Mouse (Mus musculus) lung, postnatal 0 days (tissue): ENCODE results near the gene Pan3. TPM values are rescaled to one million over a fixed set of nuclear protein-coding genes. Genes with fewer than 3 reads are reported as not detected.

Experiments
- ATAC-seq: fragments of 200-750 bp; cut with Nextera tagmentation; 2 replicates; pipeline ENCODE4 v1.8.0; 2017; ENCODE audit warnings: moderate library complexity
- DNase-seq: peaks from one replicate; pipeline ENCODE4 v3.0.0-alpha.2; 2016; ENCODE audit warnings: low spot score
- H3K27ac ChIP-seq: fragments of 300-500 bp; sonication (generic); 2 replicates; pipeline ENCODE4 v1.5.1; 2014; ENCODE audit warnings: antibody characterized with exemption, mild to moderate bottlenecking, low read length, mixed read lengths
- H3K27me3 ChIP-seq: fragments of 300-500 bp; sonication (generic); replicated peaks from 2 replicates; pipeline ENCODE4 v1.6.1; 2014; ENCODE audit warnings: low read length, mixed read lengths; ENCODE audit not compliant: insufficient read depth
- H3K36me3 ChIP-seq: fragments of 300-500 bp; sonication (generic); 2 replicates; pipeline ENCODE4 v1.6.1; 2014; ENCODE audit warnings: low read length, mixed read lengths; ENCODE audit not compliant: insufficient read depth
- H3K4me1 ChIP-seq: fragments of 300-500 bp; sonication (generic); 2 replicates; pipeline ENCODE4 v1.6.1; 2014; ENCODE audit warnings: antibody characterized with exemption, low read depth, low read length, mixed read lengths; ENCODE audit not compliant: insufficient read depth
- H3K4me2 ChIP-seq: fragments of 300-500 bp; sonication (generic); replicated peaks from 2 replicates; pipeline ENCODE4 v1.6.1; 2014; ENCODE audit warnings: low read depth, mild to moderate bottlenecking, low read length, moderate library complexity, mixed read lengths
- H3K4me3 ChIP-seq: fragments of 300-500 bp; sonication (generic); 2 replicates; pipeline ENCODE4 v1.5.1; 2014; ENCODE audit warnings: low read depth, low read length
- H3K9ac ChIP-seq: fragments of 300-500 bp; sonication (generic); replicated peaks from 2 replicates; pipeline ENCODE4 v1.6.1; 2014; ENCODE audit warnings: low read depth, mild to moderate bottlenecking
- H3K9me3 ChIP-seq: fragments of 300-500 bp; sonication (generic); 2 replicates; pipeline ENCODE4 v1.6.1; 2016; ENCODE audit warnings: low read length, mixed read lengths
- CTCF ChIP-seq: IDR thresholded peaks from 2 replicates; pipeline ENCODE4 v1.5.1; 2016; ENCODE audit warnings: antibody characterized with exemption, mild to moderate bottlenecking
- EP300 ChIP-seq: IDR thresholded peaks from 2 replicates; pipeline ENCODE4 v1.6.1; 2016; ENCODE audit warnings: antibody characterized with exemption, mild to moderate bottlenecking, control low read depth
- WGBS: fragments of 180-500 bp; shearing (Covaris S2); extraction: QIAGEN DNeasy Blood & Tissue Kit; methylation state at CpG from one replicate; pipeline ENCODE4 v1.1.7; 2014; 5-methylcytosine and 5-hydroxymethylcytosine counted together
- polyA plus RNA-seq: library from polyadenylated mRNA; unstranded; fragments of >200 nt; fragmentation: Nextera tagmentation; extraction: Ambion mirVana; gene quantifications from 2 replicates; pipeline ENCODE4 v1.2.1, GENCODE M21; 2015

Pan3 gene
- polyA plus RNA-seq, 1 experiment from 2014 or later = 77.8 TPM

DNA sequence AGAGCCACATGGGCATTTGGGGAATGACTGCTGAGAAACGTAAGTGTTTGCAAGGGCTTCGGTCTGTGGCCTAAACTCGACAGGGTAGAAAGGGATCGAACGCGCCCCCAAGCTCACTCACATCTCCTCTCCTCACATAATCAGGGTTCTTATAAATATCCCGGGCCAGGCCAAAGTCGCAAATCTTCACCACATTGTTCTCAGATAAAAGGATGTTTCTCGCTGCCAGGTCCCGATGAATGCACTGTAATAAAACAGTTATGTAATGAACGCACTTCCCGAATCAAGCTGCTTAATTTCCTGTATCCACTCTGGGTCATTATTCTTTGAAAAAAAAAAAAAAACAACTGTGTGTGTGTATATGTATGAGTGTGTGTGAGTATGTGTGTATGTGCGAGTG, 150.2 kb downstream of the Pan3 start:
- H3K4me1 ChIP-seq = no peaks in the 10 kb centered on the region
- no peak overlapping the region for H3K9ac ChIP-seq
- no peak for TF ChIP-seq EP300
- no peak for TF ChIP-seq CTCF
- ATAC-seq (no peak), DNase-seq (no peak)
- no peak overlapping the region for H3K27ac ChIP-seq
- no peaks in the 10 kb centered on the region for H3K9me3 ChIP-seq
- no peak overlapping the region for H3K4me3 ChIP-seq
- WGBS = 70% methylated on average over 13 of the region's 13 CpGs
- H3K36me3 ChIP-seq = no peaks in the 10 kb centered on the region
- no peaks in the 10 kb centered on the region for H3K27me3 ChIP-seq
- no peak overlapping the region for H3K4me2 ChIP-seq

DNA sequence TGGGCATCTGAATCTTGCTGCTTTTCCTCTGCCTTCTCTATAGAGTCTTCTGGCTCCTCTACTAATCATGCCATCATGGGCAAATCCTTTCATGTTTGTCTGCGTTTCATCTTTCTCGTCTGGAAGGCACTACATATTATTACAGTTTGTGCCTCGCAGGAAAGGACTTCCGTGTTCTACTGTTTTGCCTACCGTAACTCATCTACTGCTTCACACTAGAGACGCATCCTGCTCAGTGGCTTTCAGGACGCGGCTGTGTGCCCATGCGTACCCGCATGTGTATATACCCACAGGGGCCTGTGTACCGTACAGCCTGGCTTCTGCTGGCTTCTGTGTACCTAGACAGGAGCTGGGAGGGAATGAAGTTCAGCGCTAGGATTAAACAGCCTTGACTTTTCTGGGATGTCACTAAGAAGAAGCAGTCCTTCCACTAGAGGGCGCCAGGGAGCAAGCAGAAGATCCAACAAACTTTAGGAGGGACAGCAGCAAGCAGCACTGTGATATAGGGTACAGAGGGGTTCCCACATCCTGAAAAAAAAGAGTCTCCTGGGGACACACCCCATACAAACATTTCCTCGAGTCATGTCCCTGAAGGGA, 153.8 kb downstream of the Pan3 start:
- no peaks in the 10 kb centered on the region for H3K27me3 ChIP-seq
- no peaks in the 10 kb centered on the region for H3K4me1 ChIP-seq
- no peak overlapping the region for H3K4me2 ChIP-seq
- no peaks in the 10 kb centered on the region for H3K36me3 ChIP-seq
- no peak overlapping the region for H3K4me3 ChIP-seq
- TF ChIP-seq CTCF = peak; percentile 92
- no peak for TF ChIP-seq EP300
- 34% methylated on average over 14 of the region's 14 CpGs for WGBS
- no peaks in the 10 kb centered on the region for H3K9me3 ChIP-seq
- ATAC-seq = peak; percentile 46
- DNase-seq = peak; percentile 79
- no peak overlapping the region for H3K9ac ChIP-seq
- H3K27ac ChIP-seq = no peak overlapping the region

DNA sequence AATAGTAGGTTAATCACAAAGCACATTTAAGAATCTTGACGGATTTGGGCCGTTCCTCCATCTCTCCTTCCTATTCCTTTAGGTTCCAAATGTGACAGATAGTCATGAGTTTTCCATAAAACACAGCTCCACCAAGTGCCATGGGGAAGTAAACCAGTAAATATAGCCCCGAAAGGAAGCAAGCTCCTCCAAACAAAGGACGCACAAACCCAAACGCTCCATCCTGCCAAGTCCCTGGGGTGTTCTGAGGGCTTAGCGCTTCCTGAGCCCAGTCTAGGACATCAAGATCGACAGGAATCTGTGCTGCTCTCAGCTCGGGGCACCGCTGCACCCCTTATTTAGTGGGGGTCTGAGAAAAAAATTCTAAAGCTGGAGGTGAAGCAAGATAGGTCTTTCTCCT, 154.7 kb downstream of the Pan3 start:
- Histone ChIP-seq H3K36me3 (no peaks in the 10 kb centered on the region), H3K27me3 (no peaks in the 10 kb centered on the region), H3K27ac (no peak overlapping the region), H3K9me3 (no peaks in the 10 kb centered on the region), H3K9ac (no peak overlapping the region), H3K4me2 (no peak overlapping the region), H3K4me1 (no peaks in the 10 kb centered on the region), H3K4me3 (no peak overlapping the region)
- DNase-seq = peak; percentile 54
- peak; percentile 78 for ATAC-seq
- WGBS = 54% methylated on average over 9 of the region's 9 CpGs
- TF ChIP-seq CTCF = peak; percentile 2; the same call in 1 of the 2 replicates
- no peak for TF ChIP-seq EP300

DNA sequence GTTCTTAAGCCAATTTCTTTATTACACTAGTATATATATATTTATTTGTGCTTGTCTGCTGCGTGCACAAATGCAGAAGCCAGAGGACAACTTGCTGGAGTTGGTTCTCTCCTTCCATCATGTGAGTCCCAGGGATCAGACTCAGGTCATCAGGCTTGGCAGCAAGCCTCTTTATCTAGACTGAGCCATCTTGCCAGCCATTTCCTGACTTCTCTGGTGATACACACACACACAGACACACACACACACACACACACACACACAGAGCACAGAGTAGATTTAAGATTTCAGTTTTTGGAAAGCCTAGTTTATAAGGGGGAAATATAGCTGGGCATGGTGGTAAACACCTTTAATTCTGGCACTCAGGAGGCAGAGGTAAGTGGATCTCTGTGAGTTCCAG, 155.1 kb downstream of the Pan3 start:
- DNase-seq = no peak
- 46% methylated on average over 1 of the region's 1 CpGs for WGBS
- ATAC-seq = peak; percentile 46
- Histone ChIP-seq H3K4me2 (no peak overlapping the region), H3K9ac (no peak overlapping the region), H3K27ac (no peak overlapping the region), H3K27me3 (no peaks in the 10 kb centered on the region), H3K4me3 (no peak overlapping the region), H3K36me3 (no peaks in the 10 kb centered on the region), H3K4me1 (no peaks in the 10 kb centered on the region), H3K9me3 (no peaks in the 10 kb centered on the region)
- peak; percentile 27; the same call in 1 of the 2 replicates for TF ChIP-seq EP300
- no peak for TF ChIP-seq CTCF

DNA sequence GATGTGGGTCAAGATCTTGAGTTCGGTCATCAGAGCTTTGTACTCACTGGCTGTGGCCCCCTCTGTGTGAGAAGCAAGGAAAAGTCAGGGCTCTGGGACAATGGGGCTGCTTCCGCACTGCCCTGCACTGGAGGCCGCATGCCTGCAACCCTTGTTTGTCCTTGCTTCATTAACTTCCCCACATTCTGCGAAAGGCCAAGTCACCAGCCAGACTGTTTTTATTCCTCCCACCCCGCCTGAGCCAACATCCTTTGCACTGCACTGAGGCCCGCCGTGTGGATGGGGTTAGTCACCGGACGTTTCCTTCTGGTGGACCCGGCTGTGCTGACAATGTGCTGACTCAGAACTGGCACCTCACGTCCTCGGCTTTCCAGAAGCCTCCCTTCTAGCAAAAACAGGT, 159.9 kb downstream of the Pan3 start:
- DNase-seq (peak; percentile 58), ATAC-seq (peak; percentile 79)
- WGBS = 36% methylated on average over 12 of the region's 12 CpGs
- Histone ChIP-seq H3K27me3 (no peaks in the 10 kb centered on the region), H3K4me1 (no peaks in the 10 kb centered on the region), H3K9me3 (no peaks in the 10 kb centered on the region), H3K27ac (no peak overlapping the region), H3K4me3 (no peak overlapping the region), H3K9ac (no peak overlapping the region), H3K4me2 (no peak overlapping the region), H3K36me3 (no peaks in the 10 kb centered on the region)
- TF ChIP-seq CTCF = no peak; the same call in 1 of the 2 replicates
- TF ChIP-seq EP300 = no peak

DNA sequence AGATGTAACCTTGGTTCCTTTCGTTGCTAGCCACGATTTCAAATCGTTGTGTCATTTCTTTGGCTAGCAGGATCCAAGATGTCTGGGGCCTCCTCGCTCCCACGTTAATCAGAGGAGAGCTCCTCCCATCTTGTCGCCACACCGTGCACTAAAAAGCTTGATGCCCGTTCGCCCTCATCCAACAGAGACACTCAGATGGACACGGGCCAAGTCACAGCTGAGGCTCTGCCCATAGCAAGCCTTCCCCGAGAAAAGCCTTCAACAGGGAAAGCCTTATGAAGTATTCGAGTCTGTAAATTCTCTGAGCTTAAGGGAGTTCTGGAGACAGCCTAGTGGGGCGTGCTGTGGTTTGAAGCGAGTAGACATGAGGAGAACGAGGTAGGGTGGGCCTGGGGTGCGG, 167.9 kb downstream of the Pan3 start:
- no peak for ATAC-seq
- Histone ChIP-seq H3K27me3 (no peaks in the 10 kb centered on the region), H3K4me3 (no peak overlapping the region), H3K4me2 (no peak overlapping the region), H3K4me1 (no peaks in the 10 kb centered on the region; the same call in 1 of the 2 replicates), H3K36me3 (no peaks in the 10 kb centered on the region), H3K27ac (no peak overlapping the region), H3K9me3 (no peaks in the 10 kb centered on the region), H3K9ac (no peak overlapping the region)
- 63% methylated on average over 16 of the region's 16 CpGs for WGBS
- TF ChIP-seq EP300 = no peak
- no peak for TF ChIP-seq CTCF
- DNase-seq = no peak

Other genes with a start within 250 kb of the Pan3 start
- gene Gsx1, start 241.5 kb upstream of the Pan3 start, polyA plus RNA-seq = not detected in 2 replicates
- not detected in 2 replicates for gene Pdx1, start 160.2 kb upstream of the Pan3 start, polyA plus RNA-seq
- not detected in 2 replicates for gene Cdx2, start 122.9 kb upstream of the Pan3 start, polyA plus RNA-seq
- not detected in 2 replicates for gene Urad, start 107.7 kb upstream of the Pan3 start, polyA plus RNA-seq
- 0.24 and 0.31 TPM in 2 replicates for gene Flt3, start 29.7 kb upstream of the Pan3 start, polyA plus RNA-seq